Mouse (Mus musculus) layer of hippocampus, postnatal 14 days (tissue): ENCODE measurements at regions not wholly inside any gene's neighbourhood (a gene's known extent, or its start where the extent isn't known, plus 50 kb on each side); places are given as distances from the start of the nearest gene placed in this dataset.

Experiments used
- DNase-seq, 2 experiments: peaks; one replicate each; pipeline ENCODE4 v3.0.0; 2021 to 2022; ENCODE audit warnings: low spot score in 2 of 2, mixed read lengths in 1 of 2

- no peak for DNase-seq
Measured at GRCm38 (mm10) chr16:91156506-91156905, 61.6 kb upstream of the 4932438H23Rik start.

DNA sequence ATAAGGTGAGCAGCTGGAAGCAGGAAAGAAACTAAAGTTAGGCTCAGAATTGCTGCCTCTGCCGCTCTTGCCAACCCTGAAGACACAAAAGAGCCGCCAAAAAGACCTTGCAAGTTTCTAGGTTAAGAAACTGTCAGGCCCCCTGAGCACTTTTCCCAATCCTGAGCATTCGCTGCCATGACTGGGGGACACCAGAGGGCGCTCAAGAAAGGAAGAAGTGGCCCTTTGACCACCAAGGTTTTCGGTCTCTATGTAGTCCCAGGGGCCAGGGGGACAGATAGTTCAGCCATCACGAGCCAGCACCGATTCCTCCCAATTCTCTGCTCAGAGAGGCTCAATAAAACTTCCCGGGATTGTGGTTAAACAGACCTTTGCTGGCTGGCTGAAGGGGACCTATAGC lies 64.6 kb upstream of the Olig2 start:
- DNase-seq = peak in 1 of 2 experiments; percentile 37

DNA sequence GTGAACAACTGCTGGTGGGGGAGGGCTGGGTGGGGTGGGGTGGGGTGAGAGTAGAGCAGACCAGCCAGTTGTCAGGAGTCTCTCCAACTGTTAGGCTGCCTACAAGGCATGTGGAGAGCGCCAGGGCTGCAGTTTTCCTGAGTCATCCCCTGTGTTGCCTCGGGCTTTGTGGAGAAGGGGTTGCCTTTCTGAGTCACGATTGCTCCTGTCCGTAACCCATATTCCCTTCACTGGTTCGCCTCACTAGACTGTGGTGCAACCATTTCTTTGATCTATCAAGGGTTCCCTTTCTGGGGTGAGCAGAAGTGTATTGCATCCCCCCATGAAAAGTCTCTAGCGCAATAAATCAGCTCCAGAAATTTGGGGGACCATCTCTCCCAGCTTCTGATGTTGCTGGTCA lies 63.6 kb upstream of the Olig2 start:
- DNase-seq = no peak

- DNase-seq = no peak
Measured at GRCm38 (mm10) chr16:91162381-91162780, 62.9 kb upstream of the Olig2 start.

DNA sequence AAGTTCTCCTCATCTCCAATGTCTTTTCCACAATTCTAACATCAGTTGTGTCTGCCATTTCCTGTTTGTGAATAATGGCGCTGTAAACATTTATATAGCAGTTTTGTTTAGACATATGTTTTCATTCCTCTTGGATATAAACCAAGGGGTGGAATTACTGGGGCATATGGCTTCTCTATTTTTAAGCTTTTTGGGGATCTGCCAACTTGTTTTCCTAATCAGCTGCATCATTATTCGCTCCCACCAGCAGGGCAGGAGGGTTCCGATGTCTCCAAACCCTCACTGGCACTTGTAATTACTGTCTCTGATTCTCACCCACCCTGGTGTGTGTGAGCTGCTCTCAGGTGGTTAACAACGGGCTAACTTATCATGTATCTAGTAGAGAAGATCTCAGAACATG lies 59.4 kb upstream of the Olig2 start:
- DNase-seq = no peak

DNA sequence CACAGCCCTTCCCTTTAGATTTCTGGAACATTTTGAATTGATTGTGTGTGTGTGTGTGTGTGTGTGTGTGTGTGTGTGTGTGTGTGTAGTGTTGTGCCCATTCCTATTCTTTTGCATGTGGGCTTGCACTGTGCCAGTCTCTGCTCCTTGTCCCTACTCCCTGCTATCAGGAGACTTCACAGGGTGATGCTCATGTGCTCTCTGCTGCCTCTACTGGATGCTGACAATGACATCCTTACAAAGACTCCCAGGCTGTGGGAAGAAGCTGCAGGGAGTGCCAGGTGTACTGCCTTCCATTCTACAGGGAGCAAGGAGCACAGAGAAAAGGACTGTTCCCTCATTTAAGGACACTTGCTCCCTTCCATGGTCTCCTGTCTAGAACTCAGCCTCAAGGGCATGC lies 58.4 kb upstream of the Olig2 start:
- DNase-seq = peak in 1 of 2 experiments; percentile 47

GRCm38 (mm10) chr16:91168398-91168797 lies 56.9 kb upstream of the Olig2 start:
- DNase-seq = no peak

- DNase-seq = no peak
Measured at GRCm38 (mm10) chr16:91169829-91170228, 55.4 kb upstream of the Olig2 start.

GRCm38 (mm10) chr16:91171911-91172440 lies 53.3 kb upstream of the Olig2 start:
- no peak for DNase-seq

GRCm38 (mm10) chr16:91172510-91172909 lies 52.7 kb upstream of the Olig2 start:
- DNase-seq = no peak

GRCm38 (mm10) chr16:91173241-91173640 lies 52.0 kb upstream of the Olig2 start:
- peak in 1 of 2 experiments; percentile 19 for DNase-seq

- no peak for DNase-seq
Measured at GRCm38 (mm10) chr16:91173870-91174278, 51.4 kb upstream of the Olig2 start.

GRCm38 (mm10) chr16:91174401-91174800 lies 50.9 kb upstream of the Olig2 start:
- DNase-seq = no peak
